ENCODE assay signal across 14 mouse cellular contexts in genomic region chr12:11317671-11318070, GRCm38 (mm10). TPM values are rescaled to one million over a fixed set of nuclear protein-coding genes. Genes with fewer than 3 reads are reported as not detected.
DNase-seq lines count a peak whose midpoint lies in the region; ATAC-seq and TF ChIP-seq lines count a peak whose summit lies in the region.
"Had no signal": no experiment of that assay in that cellular context is flagged by ENCODE, and none has a peak within 500 bp of the region (broad histone marks: within the 10 kb centered on the region; RNA-seq: fewer than 3 reads in every experiment).

No protein-coding gene starts in this region.

- TF ChIP-seq EP300 in lung, postnatal 0 days (IDR thresholded peaks at IDR 0.05) = no peak

- H3K9me3 ChIP-seq in kidney, embryonic 16.5 days (ENCODE audit: low read length) = no peaks in the 10 kb centered on the region
- no peaks in the 10 kb centered on the region for H3K9me3 ChIP-seq in lung, postnatal 0 days (ENCODE audit: low read length)
- H3K9me3 ChIP-seq: forebrain, embryonic 15.5 days; limb, embryonic 15.5 days had no signal

- no peaks in the 10 kb centered on the region for H3K27me3 ChIP-seq in kidney, embryonic 16.5 days (ENCODE audit: insufficient read depth, low read length)
- H3K27me3 ChIP-seq in lung, postnatal 0 days (replicated peaks; ENCODE audit: insufficient read depth, low read length) = no peaks in the 10 kb centered on the region
- H3K27me3 ChIP-seq: CH12.LX; forebrain, embryonic 15.5 days; limb, embryonic 15.5 days had no signal

- peak; percentile 32 for DNase-seq in kidney, adult 18-20 months
- DNase-seq in kidney, adult 8-10 months = peak; percentile 31
- peak; percentile 51 for DNase-seq in lung, postnatal 0 days (ENCODE audit: low spot score)
- peak; percentile 33 for DNase-seq in yolk sac, embryonic 10.5 days (ENCODE audit: low spot score)
- DNase-seq in left cerebral cortex, postnatal 25 days (ENCODE audit: low spot score in 2 of 2) = no peak
- DNase-seq in spleen, adult 12 weeks (ENCODE audit: low spot score) = no peak
- DNase-seq: gastrocnemius, adult 2 months had no signal

- WGBS in kidney, embryonic 16.5 days = 70% methylated on average over 6 of the region's 6 CpGs
- WGBS in lung, postnatal 0 days = 34% methylated on average over 6 of the region's 6 CpGs

- H3K27ac ChIP-seq in kidney, embryonic 16.5 days (ENCODE audit: low read length) = no peak overlapping the region
- no peak overlapping the region for H3K27ac ChIP-seq in lung, postnatal 0 days (ENCODE audit: low read length)
- H3K27ac ChIP-seq: forebrain, embryonic 15.5 days; gastrocnemius, adult 2 months; hindbrain, postnatal 0 days; layer of hippocampus, adult 2 months; limb, embryonic 15.5 days; stomach, postnatal 0 days had no signal

- no peaks in the 10 kb centered on the region for H3K4me1 ChIP-seq in kidney, embryonic 16.5 days (ENCODE audit: insufficient read depth, low read length)
- no peaks in the 10 kb centered on the region for H3K4me1 ChIP-seq in lung, postnatal 0 days (ENCODE audit: insufficient read depth, low read depth, low read length)
- H3K4me1 ChIP-seq: forebrain, embryonic 15.5 days; limb, embryonic 15.5 days had no signal

- intact Hi-C loops in left cerebral cortex, postnatal 25 days (cut with DNase I) = no loop called here

- no peak overlapping the region for H3K4me3 ChIP-seq in kidney, embryonic 16.5 days (ENCODE audit: low read length)
- H3K4me3 ChIP-seq in lung, postnatal 0 days (ENCODE audit: low read depth, low read length) = no peak overlapping the region
- H3K4me3 ChIP-seq: forebrain, embryonic 15.5 days; gastrocnemius, adult 2 months; layer of hippocampus, adult 2 months; limb, embryonic 15.5 days had no signal

- H3K4me2 ChIP-seq in kidney, embryonic 16.5 days (replicated peaks; ENCODE audit: low read depth, low read length) = no peak overlapping the region
- H3K4me2 ChIP-seq in lung, postnatal 0 days (replicated peaks; ENCODE audit: low read depth, low read length) = no peak overlapping the region
- H3K4me2 ChIP-seq: forebrain, embryonic 15.5 days; limb, embryonic 15.5 days had no signal

- no peak for TF ChIP-seq CTCF in lung, postnatal 0 days (IDR thresholded peaks at IDR 0.05)

- no peak overlapping the region for H3K9ac ChIP-seq in kidney, embryonic 16.5 days (replicated peaks; ENCODE audit: low read length)
- no peak overlapping the region for H3K9ac ChIP-seq in lung, postnatal 0 days (replicated peaks; ENCODE audit: low read depth)
- H3K9ac ChIP-seq: forebrain, embryonic 15.5 days; limb, embryonic 15.5 days had no signal

- ATAC-seq in kidney, embryonic 16.5 days (ENCODE audit: low FRiP score, low TSS enrichment) = no peak
- peak; percentile 40; the same call in 1 of the 2 replicates for ATAC-seq in lung, postnatal 0 days
- ATAC-seq: forebrain, embryonic 15.5 days; hindbrain, postnatal 0 days had no signal

- peaks cover 17% of the 10 kb centered on the region for H3K36me3 ChIP-seq in kidney, embryonic 16.5 days (ENCODE audit: insufficient read depth, low read length)
- peaks cover 2% of the 10 kb centered on the region; the same call in 1 of the 2 replicates for H3K36me3 ChIP-seq in lung, postnatal 0 days (ENCODE audit: insufficient read depth, low read length)

RNA-seq across cellular contexts. Expression of gene Smc6, which starts 52.0 kb away (rescaled TPM):
- polyA plus RNA-seq in kidney, embryonic 16.5 days (2015; fragmentation: Nextera tagmentation; extraction: Ambion mirVana) = 110 and 144 TPM in 2 replicates
- 98.7 and 113 TPM in 2 replicates for polyA plus RNA-seq in lung, postnatal 0 days (2015; fragmentation: Nextera tagmentation; extraction: Ambion mirVana)
- total RNA-seq in left cerebral cortex, postnatal 25 days (2021) = 10 to 100 TPM; 29.2 to 38.0 TPM

RNA-seq across cellular contexts. Expression of gene Gen1, which starts 52.1 kb away (rescaled TPM):
- polyA plus RNA-seq in kidney, embryonic 16.5 days (2015; fragmentation: Nextera tagmentation; extraction: Ambion mirVana) = 8.6 and 9.4 TPM in 2 replicates
- 0.55 and 0.76 TPM in 2 replicates for polyA plus RNA-seq in lung, postnatal 0 days (2015; fragmentation: Nextera tagmentation; extraction: Ambion mirVana)
- total RNA-seq in left cerebral cortex, postnatal 25 days (2021) = 1 to 10 TPM; 1.7 to 2.2 TPM

Comparison
In these comparisons a context has a peak if more than half of its experiments do, and no peak if none do; other contexts are left out.
1. DNase-seq: peak in kidney, adult 18-20 months (single experiment), kidney, adult 8-10 months (2 of 2), lung, postnatal 0 days (single experiment) and yolk sac, embryonic 10.5 days (single experiment); none in left cerebral cortex, postnatal 25 days (0 of 2) and spleen, adult 12 weeks (single experiment).